Mouse (Mus musculus) midbrain, embryonic 15.5 days (tissue): Measurements from ENCODE around the gene Ubap2. TPM values are rescaled to one million over a fixed set of nuclear protein-coding genes. Genes with fewer than 3 reads are reported as not detected.

Source experiments
- ATAC-seq: fragments of 200-750 bp; cut with Nextera tagmentation; replicated peaks from 2 replicates; pipeline ENCODE4 v1.8.0; 2017; ENCODE audit warnings: moderate TSS enrichment
- H3K27ac ChIP-seq: fragments of 300-500 bp; sonication (generic); 2 replicates; pipeline ENCODE4 v1.5.1; 2015; ENCODE audit warnings: mild to moderate bottlenecking, inconsistent platforms
- H3K27me3 ChIP-seq: fragments of 300-500 bp; sonication (generic); replicated peaks from 2 replicates; pipeline ENCODE4 v1.6.1; 2015; ENCODE audit warnings: inconsistent platforms
- H3K36me3 ChIP-seq: fragments of 300-500 bp; sonication (generic); replicated peaks from 2 replicates; pipeline ENCODE4 v1.6.1; 2015; ENCODE audit warnings: inconsistent platforms
- H3K4me1 ChIP-seq: fragments of 300-500 bp; sonication (generic); 2 replicates; pipeline ENCODE4 v1.6.1; 2015; ENCODE audit warnings: inconsistent platforms
- H3K4me2 ChIP-seq: fragments of 300-500 bp; sonication (generic); 2 replicates; pipeline ENCODE4 v1.6.1; 2015; ENCODE audit warnings: inconsistent platforms, mild to moderate bottlenecking, moderate library complexity
- H3K4me3 ChIP-seq: fragments of 300-500 bp; sonication (generic); 2 replicates; pipeline ENCODE4 v1.5.1; 2015; ENCODE audit warnings: mild to moderate bottlenecking, inconsistent platforms
- H3K9ac ChIP-seq: fragments of 300-500 bp; sonication (generic); 2 replicates; pipeline ENCODE4 v1.6.1; 2015; ENCODE audit warnings: mild to moderate bottlenecking, inconsistent platforms
- H3K9me3 ChIP-seq: fragments of 300-500 bp; sonication (generic); 2 replicates; pipeline ENCODE4 v1.6.1; 2016; ENCODE audit warnings: inconsistent platforms
- WGBS: fragments of 180-500 bp; shearing (Covaris S2); methylation state at CpG from one replicate; pipeline ENCODE4 v1.1.7; 2015; ENCODE audit warnings: mixed read lengths; 5-methylcytosine and 5-hydroxymethylcytosine counted together
- polyA plus RNA-seq: library from polyadenylated mRNA; unstranded; fragments of >200 nt; fragmentation: Nextera tagmentation; extraction: Ambion mirVana; gene quantifications from 2 replicates; pipeline ENCODE4 v1.2.1, GENCODE M21; 2015

Gene Ubap2
- polyA plus RNA-seq, 1 experiment from 2014 or later = 61.8 TPM

GRCm38 (mm10) chr4:41255564-41256210 is 19.3 kb downstream of the Ubap2 start:
- Histone ChIP-seq H3K27me3 (no peaks in the 10 kb centered on the region), H3K4me1 (no peaks in the 10 kb centered on the region), H3K9ac (no peak overlapping the region), H3K27ac (no peak overlapping the region), H3K4me3 (no peak overlapping the region), H3K4me2 (no peak overlapping the region), H3K36me3 (peaks cover under 1% of the 10 kb centered on the region; the same call in 1 of the 2 replicates), H3K9me3 (no peaks in the 10 kb centered on the region)
- ATAC-seq = no peak
- 92% methylated on average over 12 of the region's 12 CpGs for WGBS

- Histone ChIP-seq H3K9ac (no peak overlapping the region), H3K36me3 (peaks cover 3% of the 10 kb centered on the region; the same call in 1 of the 2 replicates), H3K9me3 (no peaks in the 10 kb centered on the region), H3K4me2 (no peak overlapping the region), H3K27ac (no peak overlapping the region), H3K27me3 (no peaks in the 10 kb centered on the region), H3K4me3 (no peak overlapping the region), H3K4me1 (no peaks in the 10 kb centered on the region)
- no peak for ATAC-seq
- 97% methylated on average over 2 of the region's 2 CpGs for WGBS
Observed at GRCm38 (mm10) chr4:41253756-41254155, 21.2 kb downstream of the Ubap2 start.

- H3K4me2 ChIP-seq = no peak overlapping the region
- H3K9ac ChIP-seq = no peak overlapping the region
- H3K4me3 ChIP-seq = no peak overlapping the region
- WGBS = 93% methylated on average over 2 of the region's 2 CpGs
- peaks cover 5% of the 10 kb centered on the region; the same call in 1 of the 2 replicates for H3K36me3 ChIP-seq
- no peaks in the 10 kb centered on the region for H3K4me1 ChIP-seq
- no peak overlapping the region for H3K27ac ChIP-seq
- no peaks in the 10 kb centered on the region for H3K27me3 ChIP-seq
- ATAC-seq = no peak
- no peaks in the 10 kb centered on the region for H3K9me3 ChIP-seq
Observed at GRCm38 (mm10) chr4:41245408-41245807, 29.5 kb downstream of the Ubap2 start.

- no peak overlapping the region for H3K4me2 ChIP-seq
- no peak overlapping the region for H3K9ac ChIP-seq
- WGBS = 81% methylated on average over 3 of the region's 3 CpGs
- H3K4me1 ChIP-seq = no peaks in the 10 kb centered on the region
- no peaks in the 10 kb centered on the region for H3K9me3 ChIP-seq
- no peaks in the 10 kb centered on the region for H3K27me3 ChIP-seq
- peaks cover 5% of the 10 kb centered on the region; the same call in 1 of the 2 replicates for H3K36me3 ChIP-seq
- H3K4me3 ChIP-seq = no peak overlapping the region
- no peak for ATAC-seq
- H3K27ac ChIP-seq = no peak overlapping the region
Observed at GRCm38 (mm10) chr4:41240916-41241315, 34.0 kb downstream of the Ubap2 start.

- Histone ChIP-seq H3K27ac (no peak overlapping the region), H3K36me3 (peaks cover 19% of the 10 kb centered on the region), H3K9ac (no peak overlapping the region), H3K9me3 (no peaks in the 10 kb centered on the region), H3K4me1 (no peaks in the 10 kb centered on the region), H3K27me3 (no peaks in the 10 kb centered on the region), H3K4me3 (no peak overlapping the region), H3K4me2 (no peak overlapping the region)
- WGBS = 83% methylated on average over 5 of the region's 5 CpGs
- ATAC-seq = no peak
Observed at GRCm38 (mm10) chr4:41235621-41236020, 39.3 kb downstream of the Ubap2 start.

- no peak overlapping the region for H3K4me3 ChIP-seq
- ATAC-seq = no peak
- no peaks in the 10 kb centered on the region for H3K9me3 ChIP-seq
- H3K4me1 ChIP-seq = no peaks in the 10 kb centered on the region
- H3K9ac ChIP-seq = no peak overlapping the region
- H3K4me2 ChIP-seq = no peak overlapping the region
- H3K36me3 ChIP-seq = peaks cover 33% of the 10 kb centered on the region
- H3K27ac ChIP-seq = no peak overlapping the region
- 84% methylated on average over 3 of the region's 3 CpGs for WGBS
- no peaks in the 10 kb centered on the region for H3K27me3 ChIP-seq
Observed at GRCm38 (mm10) chr4:41226351-41226750, 48.6 kb downstream of the Ubap2 start.

GRCm38 (mm10) chr4:41225412-41225811 is 49.5 kb downstream of the Ubap2 start:
- H3K36me3 ChIP-seq = peaks cover 41% of the 10 kb centered on the region
- 71% methylated on average over 1 of the region's 1 CpGs for WGBS
- H3K9me3 ChIP-seq = no peaks in the 10 kb centered on the region

GRCm38 (mm10) chr4:41208050-41208449 is 66.9 kb downstream of the Ubap2 start:
- no peak overlapping the region for H3K9ac ChIP-seq
- H3K27ac ChIP-seq = no peak overlapping the region
- ATAC-seq = no peak
- H3K9me3 ChIP-seq = no peaks in the 10 kb centered on the region
- H3K4me3 ChIP-seq = no peak overlapping the region
- no peaks in the 10 kb centered on the region for H3K27me3 ChIP-seq
- H3K36me3 ChIP-seq = peaks cover 55% of the 10 kb centered on the region
- no peaks in the 10 kb centered on the region for H3K4me1 ChIP-seq
- 96% methylated on average over 4 of the region's 4 CpGs for WGBS
- H3K4me2 ChIP-seq = no peak overlapping the region

More at GRCm38 (mm10) chr4:41225412-41225811, 49.5 kb downstream of the Ubap2 start:
- no peak for ATAC-seq
- H3K27me3 ChIP-seq = no peaks in the 10 kb centered on the region
- no peak overlapping the region for H3K4me2 ChIP-seq
- H3K27ac ChIP-seq = no peak overlapping the region
- H3K9ac ChIP-seq = no peak overlapping the region
- no peak overlapping the region for H3K4me3 ChIP-seq
- no peaks in the 10 kb centered on the region for H3K4me1 ChIP-seq

GRCm38 (mm10) chr4:41205751-41206150 is 69.2 kb downstream of the Ubap2 start:
- Histone ChIP-seq H3K9me3 (no peaks in the 10 kb centered on the region), H3K4me3 (no peak overlapping the region), H3K36me3 (peaks cover 77% of the 10 kb centered on the region), H3K27ac (no peak overlapping the region), H3K27me3 (no peaks in the 10 kb centered on the region), H3K4me2 (no peak overlapping the region), H3K9ac (no peak overlapping the region), H3K4me1 (no peaks in the 10 kb centered on the region)
- ATAC-seq = no peak
- 93% methylated on average over 8 of the region's 8 CpGs for WGBS

- no peak overlapping the region for H3K9ac ChIP-seq
- H3K27me3 ChIP-seq = no peaks in the 10 kb centered on the region
- no peak overlapping the region for H3K4me2 ChIP-seq
- no peak for ATAC-seq
- H3K36me3 ChIP-seq = peaks cover 77% of the 10 kb centered on the region
- no peak overlapping the region for H3K4me3 ChIP-seq
- H3K27ac ChIP-seq = no peak overlapping the region
- no peaks in the 10 kb centered on the region for H3K4me1 ChIP-seq
- WGBS = 92% methylated on average over 8 of the region's 8 CpGs
- no peaks in the 10 kb centered on the region for H3K9me3 ChIP-seq
Observed at GRCm38 (mm10) chr4:41202135-41202534, 72.8 kb downstream of the Ubap2 start.

- no peak for ATAC-seq
- Histone ChIP-seq H3K9ac (no peak overlapping the region), H3K4me1 (no peaks in the 10 kb centered on the region), H3K36me3 (peaks cover 63% of the 10 kb centered on the region), H3K27me3 (no peaks in the 10 kb centered on the region), H3K9me3 (no peaks in the 10 kb centered on the region), H3K4me2 (no peak overlapping the region), H3K4me3 (no peak overlapping the region), H3K27ac (0 out of 2 replicates have a peak overlapping the region, but pooled peaks have one; percentile 2)
- 64% methylated on average over 3 of the region's 3 CpGs for WGBS
Observed at GRCm38 (mm10) chr4:41196861-41197610, 77.9 kb downstream of the Ubap2 start.

- Histone ChIP-seq H3K9ac (no peak overlapping the region), H3K4me2 (no peak overlapping the region), H3K4me3 (no peak overlapping the region), H3K9me3 (no peaks in the 10 kb centered on the region), H3K27me3 (no peaks in the 10 kb centered on the region), H3K4me1 (no peaks in the 10 kb centered on the region), H3K36me3 (peaks cover 55% of the 10 kb centered on the region), H3K27ac (no peak overlapping the region)
- ATAC-seq = no peak
- WGBS = 88% methylated on average over 15 of the region's 15 CpGs
Observed at GRCm38 (mm10) chr4:41195328-41195727, 79.6 kb downstream of the Ubap2 start.
